Mouse (Mus musculus): ENCODE results near the gene Nkg7.

DNA sequence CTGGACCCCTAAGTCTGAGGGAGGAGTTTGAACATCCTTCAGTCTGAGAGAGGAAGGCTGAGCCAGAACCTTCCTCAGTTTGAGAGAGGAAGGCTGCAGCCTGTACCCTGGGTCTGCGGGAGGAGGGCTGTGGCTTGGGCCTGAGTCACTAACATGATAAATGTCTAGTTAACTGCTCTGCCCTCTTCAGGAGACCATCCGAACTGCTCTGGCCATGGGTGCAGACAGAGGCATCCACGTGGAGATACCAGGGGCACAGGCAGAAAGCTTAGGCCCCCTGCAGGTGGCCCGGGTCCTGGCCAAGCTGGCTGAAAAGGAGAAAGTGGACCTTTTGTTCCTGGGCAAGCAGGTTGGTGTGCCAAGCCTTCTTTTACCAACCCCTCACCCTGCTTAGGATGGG is 15.7 kb downstream of the Nkg7 start:
- TF ChIP-seq POLR2A (IDR thresholded peaks at IDR 0.05; ENCODE audit: low read depth, low read length): no peak
- TF ChIP-seq CTCF (IDR thresholded peaks at IDR 0.05; ENCODE audit: extremely low read depth, insufficient read depth, insufficient read length, insufficient replicate concordance): 0 out of 2 replicates have a peak, but pooled peaks have one; percentile 38
